Mouse (Mus musculus) 3134 (cell line): ENCODE measurements at regions not wholly inside any gene's neighbourhood (a gene's known extent, or its start where the extent isn't known, plus 50 kb on each side); places are given as distances from the start of the nearest gene placed in this dataset.

Source experiments
- DNase-seq: peaks from one replicate; pipeline ENCODE4 v3.0.0-alpha.2; 2011; ENCODE audit warnings: low spot score; ENCODE audit not compliant: insufficient read length; ENCODE audit errors: extremely low read depth

GRCm38 (mm10) chr5:111594111-111594510 lies 139.6 kb upstream of the Gm26897 start:
- DNase-seq: no peak

GRCm38 (mm10) chr5:111595438-111595837 lies 138.3 kb upstream of the Gm26897 start:
- no peak for DNase-seq

DNA sequence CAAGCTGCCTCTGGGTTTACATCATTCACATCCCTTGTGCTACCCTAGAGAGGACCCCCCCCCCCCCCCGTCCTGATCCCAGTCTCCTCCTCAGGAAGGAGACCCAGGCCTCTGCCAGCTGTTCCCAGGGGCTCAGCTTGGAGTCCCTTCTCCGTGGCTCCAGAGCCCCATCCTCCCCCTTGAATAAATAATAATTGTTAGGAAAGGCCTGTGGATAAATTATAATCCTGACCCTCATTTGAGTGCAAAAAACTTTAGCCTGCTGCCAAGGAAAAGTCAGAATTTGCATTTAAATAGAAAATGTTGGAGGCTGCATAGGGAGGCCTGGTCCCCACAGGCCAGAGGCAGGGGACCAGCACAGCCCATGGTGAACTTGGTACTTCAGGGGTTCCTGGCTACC lies 136.0 kb upstream of the Gm26897 start:
- DNase-seq: no peak

GRCm38 (mm10) chr5:111601711-111602521 lies 131.8 kb upstream of the Gm26897 start:
- peak; percentile 53 for DNase-seq

DNA sequence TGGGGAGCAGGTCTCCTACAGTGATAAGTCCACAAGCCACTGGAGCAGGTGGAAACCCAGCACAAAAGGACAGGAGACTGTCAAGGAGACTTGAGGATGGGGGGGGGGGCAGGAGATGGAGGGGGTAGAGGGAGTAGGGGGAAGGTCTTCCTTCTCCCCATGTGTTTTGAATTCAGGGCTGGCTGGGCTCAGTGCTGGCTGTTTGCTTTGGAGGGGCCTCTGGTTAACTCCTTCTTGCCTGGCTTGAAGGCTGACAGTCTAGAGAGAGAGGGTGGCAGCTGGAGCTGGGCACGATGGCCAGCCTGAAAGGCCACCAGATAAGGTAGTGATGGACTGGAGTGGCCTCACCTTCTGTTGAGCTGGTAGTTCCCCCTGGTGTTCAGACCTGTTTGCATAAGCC lies 120.0 kb upstream of the Gm26897 start:
- DNase-seq: no peak

DNA sequence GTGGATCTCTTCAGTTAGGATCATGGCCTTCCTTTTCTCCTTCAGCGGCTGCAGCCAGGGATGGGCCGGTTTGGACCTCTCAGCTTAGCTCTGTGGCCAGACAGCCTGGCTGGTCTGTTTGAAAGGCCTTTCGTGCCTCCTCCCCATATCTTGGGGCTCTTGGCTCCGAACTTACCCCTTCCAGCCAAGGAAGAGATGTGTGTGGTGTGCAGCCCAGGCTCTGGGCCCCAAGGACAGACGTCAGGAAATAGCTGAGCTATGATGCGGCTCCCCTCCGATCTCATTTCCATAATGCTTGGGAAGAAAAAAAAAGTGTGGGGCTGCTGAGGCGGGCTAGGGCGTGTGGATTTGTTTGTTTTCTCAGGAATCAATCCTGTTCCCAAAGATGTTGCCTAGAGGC lies 113.8 kb upstream of the Gm26897 start:
- DNase-seq: peak; percentile 66

- DNase-seq: no peak
Measured at GRCm38 (mm10) chr5:111620626-111621025, 113.1 kb upstream of the Gm26897 start.

GRCm38 (mm10) chr5:111622481-111622880 lies 111.2 kb upstream of the Gm26897 start:
- DNase-seq: no peak

DNA sequence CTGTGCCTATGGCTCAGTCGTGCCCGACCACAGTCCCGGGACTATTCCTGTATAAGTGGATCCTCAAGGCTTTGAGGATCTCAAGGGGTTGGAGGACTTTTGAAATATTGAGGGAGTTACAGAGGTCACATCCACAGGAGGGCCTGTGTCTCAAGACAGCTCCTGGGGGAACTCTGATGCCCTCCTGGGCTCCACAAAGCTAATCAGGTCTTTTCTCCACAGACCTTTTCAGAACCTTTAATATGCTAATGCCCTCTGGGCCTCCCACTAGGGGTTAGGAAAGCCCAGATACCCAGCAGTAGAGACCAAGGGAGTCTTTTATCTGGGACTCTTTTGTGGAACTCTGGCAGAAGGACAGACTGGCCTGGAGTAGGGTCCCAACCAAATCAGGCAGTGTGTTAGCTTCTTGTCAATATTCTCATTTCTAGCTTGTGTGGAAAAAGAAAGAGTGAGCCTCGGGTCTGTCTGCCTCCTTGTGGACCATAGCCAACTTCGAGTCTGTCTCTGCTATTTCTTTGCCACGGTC lies 107.4 kb upstream of the Gm26897 start:
- no peak for DNase-seq

DNA sequence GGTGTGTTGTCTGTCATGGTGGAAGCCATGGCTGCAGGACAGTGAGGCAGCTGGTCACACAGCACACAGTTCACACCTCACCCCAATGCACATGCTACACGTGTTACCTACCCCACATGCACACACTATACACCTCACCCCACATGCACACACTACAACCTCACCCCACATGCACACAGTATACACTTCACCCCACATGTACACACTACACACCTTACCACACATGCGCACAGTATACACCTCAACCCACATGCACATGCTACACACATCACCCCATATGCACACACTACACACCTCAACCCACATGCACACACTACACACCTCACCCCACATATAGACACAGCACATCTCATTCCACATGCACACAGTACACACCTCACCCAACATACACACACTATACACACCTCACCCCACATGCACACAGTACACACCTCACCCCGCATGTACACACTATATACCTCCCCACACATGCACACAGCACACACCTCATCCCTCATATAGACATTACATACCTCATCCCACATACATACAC lies 103.3 kb upstream of the Gm26897 start:
- DNase-seq: no peak

DNA sequence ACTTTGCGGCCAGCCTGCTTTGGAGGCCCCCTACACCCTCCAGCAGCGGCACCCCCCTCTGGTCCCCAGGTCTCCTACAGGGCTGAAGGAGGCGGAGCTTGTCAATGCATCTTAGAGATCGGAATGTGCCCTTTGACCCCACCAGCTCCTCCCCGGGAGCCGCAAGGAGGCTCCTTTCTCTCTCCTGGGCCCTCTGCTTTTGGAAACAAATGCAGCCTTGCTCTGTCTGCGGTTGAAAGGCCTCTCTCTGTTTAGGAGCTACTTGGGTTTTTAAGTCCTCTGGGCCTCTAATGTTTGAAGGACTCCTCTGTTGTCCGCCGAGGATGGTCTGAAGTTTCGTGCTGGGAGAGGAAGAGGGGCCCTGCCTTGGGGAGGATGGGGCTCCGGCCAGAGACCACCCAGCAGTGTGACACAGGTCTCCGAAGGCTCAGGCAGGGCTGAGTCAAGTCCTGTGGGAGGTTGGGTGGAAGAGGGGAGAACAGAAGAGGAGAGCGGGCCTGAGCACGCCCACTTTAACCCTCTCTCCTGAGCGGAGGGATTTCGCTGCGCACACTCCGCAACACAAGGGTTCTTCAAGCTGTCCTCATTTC lies 102.1 kb upstream of the Gm26897 start:
- DNase-seq: no peak

DNA sequence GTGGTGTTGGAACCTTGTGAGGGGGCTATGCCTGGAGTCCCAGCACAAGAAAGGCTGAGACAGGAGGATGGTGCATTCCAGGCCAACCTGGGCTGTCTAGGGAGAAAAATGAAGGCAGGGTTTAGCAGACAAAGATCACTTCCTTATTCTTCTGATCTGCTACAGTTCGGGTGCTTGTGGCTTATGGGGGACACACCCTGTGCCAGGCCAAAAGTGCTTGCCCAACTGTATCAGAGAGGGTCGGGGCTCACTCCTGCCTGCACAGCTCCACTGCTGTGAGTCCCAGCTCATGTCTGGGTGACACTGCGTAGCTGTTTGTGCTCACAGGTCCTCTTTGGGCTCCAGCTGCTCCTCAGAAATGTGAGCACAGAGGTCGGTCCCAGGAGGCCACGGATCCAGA lies 98.6 kb upstream of the Gm26897 start:
- no peak for DNase-seq

DNA sequence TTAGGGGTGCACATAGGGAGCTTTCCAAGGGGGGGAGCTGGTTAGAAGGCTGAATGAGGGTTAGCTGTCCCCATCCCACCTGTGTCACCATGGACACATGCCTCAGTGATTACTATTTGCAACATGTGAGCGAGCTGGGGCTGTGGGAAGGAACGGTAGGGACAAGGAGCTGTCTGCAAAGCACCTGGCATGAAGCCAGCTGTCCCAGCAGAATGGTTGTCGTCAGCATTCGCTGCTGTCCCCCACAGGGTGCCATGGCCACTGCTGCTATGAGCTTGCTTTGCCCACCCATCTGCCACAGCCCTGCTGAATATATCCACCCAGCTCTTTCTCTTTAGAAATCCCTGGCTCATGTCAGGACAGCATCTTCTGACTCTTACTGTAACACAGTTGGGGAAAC lies 96.8 kb upstream of the Gm26897 start:
- DNase-seq: no peak

- DNase-seq: no peak
Measured at GRCm38 (mm10) chr5:111638306-111638705, 95.4 kb upstream of the Gm26897 start.

GRCm38 (mm10) chr5:111639476-111640287 lies 94.0 kb upstream of the Gm26897 start:
- no peak for DNase-seq

DNA sequence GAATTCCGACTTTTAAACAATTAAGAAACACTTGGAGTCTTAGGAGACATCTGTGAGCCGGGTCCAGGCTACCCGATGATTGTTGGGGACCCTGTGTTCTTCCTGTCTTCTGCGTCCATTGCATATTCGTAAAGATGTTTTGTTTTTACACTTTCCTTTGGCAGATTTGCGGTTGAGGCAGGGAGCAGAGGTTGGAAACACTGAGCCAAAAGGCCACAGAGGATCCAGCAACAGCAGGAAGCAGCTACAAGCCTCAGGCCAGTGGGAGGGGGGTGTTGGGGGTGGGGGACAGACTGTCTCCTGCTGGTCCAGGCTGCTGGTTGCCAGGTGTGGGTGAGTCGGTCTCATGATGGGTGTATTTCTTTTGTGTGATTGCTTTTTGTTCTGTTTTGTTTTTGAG lies 92.7 kb upstream of the Gm26897 start:
- no peak for DNase-seq

DNA sequence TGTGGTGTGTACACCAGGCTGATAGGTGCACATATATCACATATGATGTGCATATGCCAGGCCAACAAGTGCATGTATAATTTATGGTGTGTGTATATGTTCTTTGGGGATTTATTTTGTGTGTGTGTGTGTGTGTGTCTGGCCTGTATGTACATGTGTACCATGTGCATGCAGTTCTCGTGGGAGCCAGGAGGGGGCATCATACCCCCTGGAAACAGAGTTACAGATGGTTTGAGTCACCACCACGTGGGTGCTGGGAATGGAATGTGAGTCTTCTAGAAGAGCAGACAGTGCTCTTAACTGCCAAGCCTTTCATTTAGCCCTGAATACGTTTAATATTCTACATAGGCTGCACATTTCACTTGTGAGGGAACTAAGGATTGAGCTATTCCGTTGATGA lies 92.0 kb upstream of the Gm26897 start:
- DNase-seq: no peak

DNA sequence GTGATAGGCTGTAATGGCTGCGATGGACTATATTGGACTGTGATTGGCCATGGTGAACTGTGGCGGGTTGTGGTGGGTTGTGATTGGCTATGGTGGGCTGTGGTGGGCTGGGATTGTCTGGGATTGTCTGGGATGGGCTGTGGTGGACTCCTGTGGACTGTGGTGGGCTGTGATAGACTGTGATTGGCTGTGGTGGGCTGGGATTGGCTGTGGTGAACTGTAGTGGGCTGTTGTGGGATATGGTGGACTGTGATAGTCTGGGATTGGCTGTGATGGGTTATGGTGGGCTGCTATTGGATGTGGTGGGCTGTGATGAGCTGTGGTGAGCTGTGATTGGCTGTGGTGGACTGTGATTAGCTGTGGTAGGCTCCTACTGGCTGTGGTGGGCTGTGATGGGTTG lies 89.6 kb upstream of the Gm26897 start:
- DNase-seq: no peak

GRCm38 (mm10) chr5:111644788-111645187 lies 88.9 kb upstream of the Gm26897 start:
- DNase-seq: no peak

- DNase-seq: no peak
Measured at GRCm38 (mm10) chr5:111647686-111648200, 86.0 kb upstream of the Gm26897 start.

DNA sequence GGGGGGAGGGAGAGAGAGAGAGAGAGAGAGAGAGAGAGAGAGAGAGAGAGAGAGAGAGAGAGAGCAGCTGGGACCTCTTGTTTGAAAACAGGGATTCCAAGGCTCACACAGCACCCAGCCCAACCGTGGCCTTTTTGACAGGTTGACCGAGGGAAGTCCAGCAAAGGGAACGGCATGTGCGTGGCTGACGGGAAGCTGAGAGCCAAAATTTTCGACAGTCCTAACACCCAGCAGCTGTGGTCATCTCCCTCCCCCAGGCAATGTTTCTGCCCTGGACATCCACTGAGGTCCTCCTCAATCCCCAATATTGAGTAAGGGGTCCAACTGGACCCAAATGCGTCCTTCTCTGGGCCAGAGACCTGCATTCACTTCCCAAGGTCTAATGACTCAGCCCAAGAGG lies 85.2 kb upstream of the Gm26897 start:
- no peak for DNase-seq
